Mouse (Mus musculus) frontal cortex, postnatal 14 days (tissue): ENCODE results near the gene Kcnn4.

ENCODE experiments used
- DNase-seq, 2 experiments: peaks; one replicate each; pipeline ENCODE4 v3.0.0; 2022; ENCODE audit warnings: low spot score in 2 of 2

Gene Kcnn4

GRCm38 (mm10) chr7:24425919-24426318, 55.9 kb downstream of the Kcnn4 start:
- no peak for DNase-seq

DNA sequence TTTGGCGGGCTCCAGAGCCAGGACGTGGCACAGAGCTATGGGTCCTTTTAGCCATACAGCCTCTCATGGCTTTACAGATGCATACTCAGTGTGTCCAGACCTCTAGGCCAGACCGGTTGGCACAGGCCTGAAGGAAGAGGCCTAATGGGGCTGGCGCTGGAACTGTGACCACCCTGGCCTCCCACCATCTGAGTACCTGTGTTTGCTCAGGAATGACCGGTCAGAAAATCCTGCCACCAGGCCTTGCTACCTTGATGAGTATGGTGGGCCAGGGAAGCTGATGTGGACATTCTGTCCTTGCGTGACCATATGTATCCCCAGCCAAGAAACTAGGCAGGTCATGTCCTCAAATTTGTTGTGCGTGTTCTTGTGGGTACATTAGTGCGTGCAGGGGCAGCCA, 57.1 kb downstream of the Kcnn4 start:
- no peak for DNase-seq

DNA sequence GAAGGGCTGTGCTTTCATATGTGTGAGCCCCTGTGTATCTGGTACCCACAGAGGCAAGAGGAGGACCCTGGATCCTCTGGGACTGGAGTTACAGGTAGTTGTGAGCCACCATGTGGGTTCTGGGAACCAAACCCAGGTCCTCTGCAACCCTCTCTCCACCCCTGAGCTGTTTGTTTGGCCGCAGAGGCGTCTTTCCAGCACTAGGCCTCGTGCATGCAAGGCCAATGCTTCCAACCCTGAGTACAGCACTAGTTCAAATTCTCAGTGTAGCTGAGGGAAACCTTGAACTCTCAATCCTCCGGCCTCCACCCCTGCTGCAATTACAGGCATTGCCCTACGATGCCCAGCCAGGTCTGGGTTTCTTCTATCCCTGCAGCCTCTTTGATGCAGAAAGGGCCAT, 58.7 kb downstream of the Kcnn4 start:
- no peak for DNase-seq

DNA sequence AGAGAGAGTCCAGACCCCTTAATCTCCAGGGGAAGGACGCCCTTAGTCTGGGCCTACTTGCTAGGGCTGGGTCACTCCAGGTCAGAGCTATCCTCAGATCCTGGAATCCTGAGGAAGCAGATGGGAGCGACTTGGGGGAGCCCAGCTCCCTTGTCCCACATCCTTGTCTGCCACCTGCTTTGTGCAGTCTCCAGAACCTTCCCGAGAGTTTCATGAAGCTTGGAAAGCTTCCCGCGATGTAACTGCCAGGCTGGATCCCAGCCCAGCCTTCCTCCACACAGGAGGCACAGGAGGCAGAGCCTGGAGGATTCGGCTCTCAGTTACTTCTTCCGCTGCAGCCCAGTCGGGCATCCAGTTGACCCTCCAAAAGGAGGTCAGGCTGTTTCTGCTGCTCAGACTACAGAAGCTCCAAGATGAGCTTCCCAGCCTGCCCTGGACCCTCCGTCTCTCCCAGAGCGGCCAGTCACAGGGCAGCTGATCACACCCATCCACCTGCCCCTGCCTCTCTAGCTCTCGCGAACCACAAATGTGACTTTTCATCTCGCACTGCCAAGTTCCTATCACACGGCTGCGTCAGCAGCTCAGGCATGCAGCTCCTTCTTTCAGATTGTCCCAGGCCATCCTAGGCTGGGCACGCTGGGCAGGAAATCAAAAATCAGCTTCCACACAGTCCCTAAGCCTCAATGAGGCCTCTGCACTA, 59.5 kb downstream of the Kcnn4 start:
- DNase-seq, result peak; percentile 62 to 79

GRCm38 (mm10) chr7:24430551-24431345, 60.7 kb downstream of the Kcnn4 start:
- DNase-seq, result no peak

DNA sequence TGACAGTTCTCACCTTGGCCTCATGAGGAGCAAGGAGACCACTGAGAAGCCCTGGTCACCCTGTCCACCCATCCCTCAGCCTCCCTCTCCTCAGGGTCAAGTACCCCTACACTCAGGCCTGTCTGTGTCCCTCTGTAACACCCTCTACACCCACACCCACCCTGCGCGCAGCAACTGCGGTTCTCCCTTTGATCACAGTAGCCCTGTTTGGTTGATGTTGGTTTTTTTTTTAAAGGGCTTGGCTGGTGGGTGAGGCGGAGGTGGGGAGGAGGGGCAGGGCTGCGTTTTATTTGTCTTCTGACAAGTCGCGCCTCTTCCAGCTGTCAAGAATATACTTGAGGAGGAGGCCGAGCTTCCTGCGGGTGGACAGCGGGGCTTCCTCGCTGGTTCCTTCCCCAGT, 61.6 kb downstream of the Kcnn4 start:
- no peak for DNase-seq

DNA sequence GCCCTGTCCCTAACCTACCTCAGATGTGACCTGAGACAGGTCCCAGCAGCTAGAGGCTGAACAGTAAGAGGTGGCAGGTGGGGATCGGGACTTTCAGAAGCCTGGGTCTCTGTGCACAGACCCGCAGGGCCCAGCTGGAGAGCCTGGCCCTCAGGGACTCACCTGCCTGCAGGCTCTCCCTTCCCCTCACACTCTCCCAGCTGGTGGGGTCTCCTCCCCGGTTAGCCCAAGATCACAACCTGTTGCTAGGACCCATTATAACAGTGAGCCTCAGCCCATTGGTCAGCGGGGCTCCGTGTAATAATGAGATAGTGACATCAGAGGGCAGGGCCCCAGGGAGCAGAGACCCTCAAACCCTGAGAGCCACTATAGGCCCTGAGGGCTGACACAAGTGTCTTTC, 65.2 kb downstream of the Kcnn4 start:
- no peak for DNase-seq
